Mouse (Mus musculus): Measurements from ENCODE around the gene Pcnx3. TPM values are rescaled to one million over a fixed set of nuclear protein-coding genes. Genes with fewer than 3 reads are reported as not detected.
A peak's percentile ranks its signal among the peaks of the same experiment; 100 is the strongest.

The Pcnx3 gene
- polyA plus RNA-seq, 1 experiment = 88.8 TPM

GRCm38 (mm10) chr19:5684985-5685384 lies 3.7 kb downstream of the Pcnx3 start:
- WGBS = 90% methylated on average over 13 of the region's 13 CpGs
- no peaks in the 10 kb centered on the region for H3K27me3 ChIP-seq (replicated peaks; ENCODE audit: control insufficient read depth, insufficient read depth, low read length)
- H3K27ac ChIP-seq (ENCODE audit: insufficient read depth, low read depth, low read length) = no peak overlapping the region
- TF ChIP-seq CTCF (conservative IDR thresholded peaks at IDR 0.05; ENCODE audit: insufficient read depth, insufficient read length, low read depth, low read length) = no peak
- no peak for TF ChIP-seq POLR2A (IDR thresholded peaks at IDR 0.05; ENCODE audit: low read depth, low read length)
- no peak overlapping the region for H3K4me3 ChIP-seq (ENCODE audit: insufficient read depth, low read depth, low read length)
- no peaks in the 10 kb centered on the region; the same call in 1 of the 2 replicates for H3K4me1 ChIP-seq (ENCODE audit: control insufficient read depth, insufficient read depth, low read length)
- H3K36me3 ChIP-seq (ENCODE audit: control insufficient read depth, insufficient read depth, low read length) = peaks cover 2% of the 10 kb centered on the region; the same call in 1 of the 2 replicates
- DNase-seq = no peak

DNA sequence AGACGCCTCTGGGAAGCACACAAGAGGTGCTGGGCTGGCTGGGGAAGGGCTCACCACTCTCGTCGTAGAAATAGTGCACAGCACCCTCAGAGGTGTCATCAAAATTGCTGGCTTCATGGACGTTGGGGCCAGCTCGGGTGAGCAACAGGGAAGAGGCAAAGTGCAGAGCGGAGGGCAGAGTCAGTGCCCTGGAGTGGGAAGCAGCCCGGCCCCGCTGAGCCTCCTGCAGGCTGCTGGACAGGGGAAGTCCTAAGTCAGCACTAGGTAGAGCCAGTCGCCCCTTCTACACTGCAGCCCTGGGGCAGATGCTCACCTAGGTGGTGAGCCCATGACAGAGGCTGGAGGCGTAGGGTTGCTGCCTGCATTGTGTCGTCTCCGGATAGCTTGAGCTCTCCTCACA lies 4.5 kb downstream of the Pcnx3 start:
- 76% methylated on average over 12 of the region's 12 CpGs for WGBS
- DNase-seq = peak; percentile 42
- H3K36me3 ChIP-seq (ENCODE audit: control insufficient read depth, insufficient read depth, low read length) = peaks cover 2% of the 10 kb centered on the region; the same call in 1 of the 2 replicates
- no peak for TF ChIP-seq POLR2A (IDR thresholded peaks at IDR 0.05; ENCODE audit: low read depth, low read length)
- no peak for TF ChIP-seq CTCF (conservative IDR thresholded peaks at IDR 0.05; ENCODE audit: insufficient read depth, insufficient read length, low read depth, low read length)
- H3K27me3 ChIP-seq (replicated peaks; ENCODE audit: control insufficient read depth, insufficient read depth, low read length) = no peaks in the 10 kb centered on the region
- no peaks in the 10 kb centered on the region; the same call in 1 of the 2 replicates for H3K4me1 ChIP-seq (ENCODE audit: control insufficient read depth, insufficient read depth, low read length)
- H3K27ac ChIP-seq (ENCODE audit: insufficient read depth, low read depth, low read length) = no peak overlapping the region
- no peak overlapping the region for H3K4me3 ChIP-seq (ENCODE audit: insufficient read depth, low read depth, low read length)

- Histone ChIP-seq H3K4me1 (ENCODE audit: control insufficient read depth, insufficient read depth, low read length) (no peaks in the 10 kb centered on the region), H3K36me3 (ENCODE audit: control insufficient read depth, insufficient read depth, low read length) (peaks cover under 1% of the 10 kb centered on the region), H3K4me3 (ENCODE audit: insufficient read depth, low read depth, low read length) (no peak overlapping the region), H3K27me3 (replicated peaks; ENCODE audit: control insufficient read depth, insufficient read depth, low read length) (no peaks in the 10 kb centered on the region), H3K27ac (ENCODE audit: insufficient read depth, low read depth, low read length) (no peak overlapping the region)
- TF ChIP-seq CTCF (conservative IDR thresholded peaks at IDR 0.05; ENCODE audit: insufficient read depth, insufficient read length, low read depth, low read length) (no peak), POLR2A (IDR thresholded peaks at IDR 0.05; ENCODE audit: low read depth, low read length) (no peak)
- DNase-seq = peak; percentile 70
- 49% methylated on average over 4 of the region's 4 CpGs for WGBS
These were observed 8.3 kb downstream of the Pcnx3 start for GRCm38 (mm10) chr19:5680432-5680831.

DNA sequence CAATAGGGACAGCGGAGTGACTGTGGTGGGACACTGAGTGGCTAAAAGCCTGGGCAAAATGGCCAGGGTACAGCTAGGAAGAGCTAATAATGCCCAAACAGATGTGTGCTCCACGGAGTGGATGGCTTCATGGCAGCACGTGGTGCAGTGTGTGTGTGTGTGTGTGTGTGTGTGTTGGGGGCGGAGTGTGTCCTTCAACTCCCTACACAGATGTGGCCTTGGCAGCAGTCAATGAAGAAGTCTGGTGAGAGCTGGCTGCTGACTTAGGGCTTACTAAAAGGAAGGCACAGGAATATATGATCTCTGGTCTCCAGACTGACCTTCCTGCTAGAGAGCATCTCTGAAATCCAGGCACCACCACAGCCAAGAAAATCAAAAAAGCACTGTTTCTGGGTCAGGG lies 20.3 kb downstream of the Pcnx3 start:
- H3K4me1 ChIP-seq (ENCODE audit: control insufficient read depth, insufficient read depth, low read length) = peaks cover 3% of the 10 kb centered on the region; the same call in 1 of the 2 replicates
- H3K27me3 ChIP-seq (replicated peaks; ENCODE audit: control insufficient read depth, insufficient read depth, low read length) = no peaks in the 10 kb centered on the region
- WGBS = 82% methylated on average over 4 of the region's 4 CpGs
- H3K36me3 ChIP-seq (ENCODE audit: control insufficient read depth, insufficient read depth, low read length) = no peaks in the 10 kb centered on the region; the same call in 1 of the 2 replicates
- DNase-seq = no peak
- no peak overlapping the region for H3K4me3 ChIP-seq (ENCODE audit: insufficient read depth, low read depth, low read length)
- no peak overlapping the region for H3K27ac ChIP-seq (ENCODE audit: insufficient read depth, low read depth, low read length)
- TF ChIP-seq POLR2A (IDR thresholded peaks at IDR 0.05; ENCODE audit: low read depth, low read length) (no peak), CTCF (conservative IDR thresholded peaks at IDR 0.05; ENCODE audit: insufficient read depth, insufficient read length, low read depth, low read length) (no peak)

DNA sequence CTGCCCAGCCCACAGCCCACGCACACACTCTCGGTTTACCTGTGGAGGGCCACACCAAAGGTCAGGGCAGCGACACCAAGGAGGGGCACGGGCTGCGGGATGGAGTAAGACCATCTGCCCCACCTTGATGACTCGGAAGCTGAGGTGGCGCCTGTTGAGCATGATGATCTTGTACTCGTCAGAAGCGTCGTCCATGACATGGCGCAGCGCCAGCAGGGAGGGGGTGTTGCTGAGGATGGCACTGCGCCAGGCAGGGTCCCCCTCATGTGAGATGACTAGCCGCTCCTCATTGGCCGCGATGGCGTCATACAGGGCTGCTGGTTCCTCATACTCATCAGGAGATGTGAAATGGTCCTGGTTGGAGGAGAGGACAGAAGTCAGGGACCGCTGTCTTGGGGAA lies 22.3 kb downstream of the Pcnx3 start:
- H3K4me3 ChIP-seq (ENCODE audit: insufficient read depth, low read depth, low read length) = no peak overlapping the region
- TF ChIP-seq CTCF (conservative IDR thresholded peaks at IDR 0.05; ENCODE audit: insufficient read depth, insufficient read length, low read depth, low read length) (no peak), POLR2A (IDR thresholded peaks at IDR 0.05; ENCODE audit: low read depth, low read length) (no peak)
- peaks cover 7% of the 10 kb centered on the region; the same call in 1 of the 2 replicates for H3K4me1 ChIP-seq (ENCODE audit: control insufficient read depth, insufficient read depth, low read length)
- no peaks in the 10 kb centered on the region for H3K27me3 ChIP-seq (replicated peaks; ENCODE audit: control insufficient read depth, insufficient read depth, low read length)
- H3K36me3 ChIP-seq (ENCODE audit: control insufficient read depth, insufficient read depth, low read length) = no peaks in the 10 kb centered on the region; the same call in 1 of the 2 replicates
- no peak for DNase-seq
- no peak overlapping the region for H3K27ac ChIP-seq (ENCODE audit: insufficient read depth, low read depth, low read length)
- 88% methylated on average over 18 of the region's 18 CpGs for WGBS

GRCm38 (mm10) chr19:5665465-5665864 lies 23.2 kb downstream of the Pcnx3 start:
- 90% methylated on average over 15 of the region's 15 CpGs for WGBS
- no peak overlapping the region for H3K27ac ChIP-seq (ENCODE audit: insufficient read depth, low read depth, low read length)
- H3K36me3 ChIP-seq (ENCODE audit: control insufficient read depth, insufficient read depth, low read length) = no peaks in the 10 kb centered on the region; the same call in 1 of the 2 replicates
- DNase-seq = no peak
- H3K4me1 ChIP-seq (ENCODE audit: control insufficient read depth, insufficient read depth, low read length) = peaks cover 7% of the 10 kb centered on the region; the same call in 1 of the 2 replicates
- TF ChIP-seq POLR2A (IDR thresholded peaks at IDR 0.05; ENCODE audit: low read depth, low read length) (no peak), CTCF (conservative IDR thresholded peaks at IDR 0.05; ENCODE audit: insufficient read depth, insufficient read length, low read depth, low read length) (no peak)
- no peaks in the 10 kb centered on the region for H3K27me3 ChIP-seq (replicated peaks; ENCODE audit: control insufficient read depth, insufficient read depth, low read length)
- no peak overlapping the region for H3K4me3 ChIP-seq (ENCODE audit: insufficient read depth, low read depth, low read length)

- Histone ChIP-seq H3K27ac (ENCODE audit: insufficient read depth, low read depth, low read length) (no peak overlapping the region), H3K4me1 (ENCODE audit: control insufficient read depth, insufficient read depth, low read length) (peaks cover 7% of the 10 kb centered on the region; the same call in 1 of the 2 replicates), H3K27me3 (replicated peaks; ENCODE audit: control insufficient read depth, insufficient read depth, low read length) (no peaks in the 10 kb centered on the region), H3K4me3 (ENCODE audit: insufficient read depth, low read depth, low read length) (no peak overlapping the region), H3K36me3 (ENCODE audit: control insufficient read depth, insufficient read depth, low read length) (no peaks in the 10 kb centered on the region; the same call in 1 of the 2 replicates)
- TF ChIP-seq POLR2A (IDR thresholded peaks at IDR 0.05; ENCODE audit: low read depth, low read length) (no peak), CTCF (conservative IDR thresholded peaks at IDR 0.05; ENCODE audit: insufficient read depth, insufficient read length, low read depth, low read length) (no peak)
- WGBS = 98% methylated on average over 10 of the region's 10 CpGs
- DNase-seq = no peak
These were observed 23.9 kb downstream of the Pcnx3 start for GRCm38 (mm10) chr19:5664669-5665257.

Data from kidney, adult 2 months (tissue).